Mouse (Mus musculus) heart, postnatal 0 days (tissue): Measurements from ENCODE around the gene Rpl12.

ENCODE experiments used
- CTCF ChIP-seq: IDR thresholded peaks from 2 replicates; pipeline ENCODE4 v1.5.1; 2016; ENCODE audit warnings: antibody characterized with exemption, control low read depth, low read depth
- EP300 ChIP-seq: IDR thresholded peaks from 2 replicates; pipeline ENCODE4 v1.6.1; 2016; ENCODE audit warnings: antibody characterized with exemption, low read depth

GRCm38 (mm10) chr2:32939418-32939817, 21.9 kb upstream of the Rpl12 start:
- TF ChIP-seq CTCF (peak; percentile 46), EP300 (no peak)
